Mouse (Mus musculus) heart, postnatal 0 days (tissue): ENCODE data around the gene Gm13199. TPM values are rescaled to one million over a fixed set of nuclear protein-coding genes. Genes with fewer than 3 reads are reported as not detected.

ENCODE experiments used
- ATAC-seq: fragments of 200-750 bp; cut with Nextera tagmentation; 2 replicates; pipeline ENCODE4 v1.8.0; 2017; ENCODE audit warnings: low read depth, moderate number of reproducible peaks, moderate library complexity; ENCODE audit not compliant: insufficient read depth
- DNase-seq: peaks from one replicate; pipeline ENCODE4 v3.0.0-alpha.2; 2016; ENCODE audit warnings: low spot score
- H3K27ac ChIP-seq: fragments of 300-500 bp; sonication (generic); 2 replicates; pipeline ENCODE4 v1.5.1; 2014; ENCODE audit warnings: low read depth, mild to moderate bottlenecking
- H3K27me3 ChIP-seq: fragments of 300-500 bp; sonication (generic); 2 replicates; pipeline ENCODE4 v1.6.1; 2014; ENCODE audit warnings: low read length, mixed read lengths; ENCODE audit not compliant: control insufficient read depth, insufficient read depth
- H3K36me3 ChIP-seq: fragments of 300-500 bp; sonication (generic); replicated peaks from 2 replicates; pipeline ENCODE4 v1.6.1; 2014; ENCODE audit warnings: low read length, mixed read lengths; ENCODE audit not compliant: control insufficient read depth, insufficient read depth
- H3K4me1 ChIP-seq: fragments of 300-500 bp; sonication (generic); 2 replicates; pipeline ENCODE4 v1.6.1; 2014; ENCODE audit warnings: antibody characterized with exemption; ENCODE audit not compliant: control insufficient read depth, insufficient read depth
- H3K4me2 ChIP-seq: fragments of 300-500 bp; sonication (generic); 2 replicates; pipeline ENCODE4 v1.6.1; 2014; ENCODE audit warnings: low read depth, mild to moderate bottlenecking, low read length, moderate library complexity
- H3K4me3 ChIP-seq: fragments of 300-500 bp; sonication (generic); 2 replicates; pipeline ENCODE4 v1.5.1; 2014; ENCODE audit warnings: low read depth, low read length
- H3K9ac ChIP-seq: fragments of 300-500 bp; sonication (generic); replicated peaks from 2 replicates; pipeline ENCODE4 v1.6.1; 2014; ENCODE audit warnings: low read depth, low read length, mixed read lengths
- H3K9me3 ChIP-seq: fragments of 300-500 bp; sonication (generic); replicated peaks from 2 replicates; pipeline ENCODE4 v1.6.1; 2016; ENCODE audit warnings: low read length; ENCODE audit not compliant: control insufficient read depth
- CTCF ChIP-seq: IDR thresholded peaks from 2 replicates; pipeline ENCODE4 v1.5.1; 2016; ENCODE audit warnings: antibody characterized with exemption, control low read depth, low read depth
- EP300 ChIP-seq: IDR thresholded peaks from 2 replicates; pipeline ENCODE4 v1.6.1; 2016; ENCODE audit warnings: antibody characterized with exemption, low read depth
- WGBS: fragments of 180-500 bp; shearing (Covaris S2); extraction: QIAGEN DNeasy Blood & Tissue Kit; methylation state at CpG from one replicate; pipeline ENCODE4 v1.1.7; 2014; 5-methylcytosine and 5-hydroxymethylcytosine counted together
- polyA plus RNA-seq: library from polyadenylated mRNA; unstranded; fragments of >200 nt; fragmentation: Nextera tagmentation; extraction: Ambion mirVana; gene quantifications from 2 replicates; pipeline ENCODE4 v1.2.1, GENCODE M21; 2015
- total RNA-seq: library from RNA; depleted of rRNA; stranded (reverse); fragments of >200 nt; gene quantifications from 2 replicates; pipeline ENCODE4 v1.2.3, GENCODE M21; 2014; ENCODE audit warnings: low replicate concordance; rRNA removed

Gm13199 gene
- total and polyA plus RNA-seq, 2 experiments from 2014 or later: 0.16 to 7.1 TPM

- no peak overlapping the region for H3K4me3 ChIP-seq
Measured at GRCm38 (mm10) chr2:5822449-5822848, 40.3 kb downstream of the Gm13199 start.

GRCm38 (mm10) chr2:5821264-5821663 is 41.5 kb downstream of the Gm13199 start:
- Histone ChIP-seq H3K9ac (no peak overlapping the region), H3K27ac (no peak overlapping the region), H3K36me3 (peaks cover 58% of the 10 kb centered on the region), H3K27me3 (no peaks in the 10 kb centered on the region), H3K4me1 (no peaks in the 10 kb centered on the region), H3K9me3 (no peaks in the 10 kb centered on the region), H3K4me2 (no peak overlapping the region), H3K4me3 (no peak overlapping the region)
- ATAC-seq (no peak), DNase-seq (no peak)
- 63% methylated on average over 10 of the region's 10 CpGs for WGBS
- TF ChIP-seq EP300 (no peak), CTCF (no peak)

More at GRCm38 (mm10) chr2:5822449-5822848, 40.3 kb downstream of the Gm13199 start:
- WGBS: 84% methylated on average over 6 of the region's 6 CpGs
- Histone ChIP-seq H3K9ac (no peak overlapping the region), H3K36me3 (peaks cover 57% of the 10 kb centered on the region), H3K9me3 (no peaks in the 10 kb centered on the region), H3K4me2 (no peak overlapping the region), H3K4me1 (no peaks in the 10 kb centered on the region), H3K27ac (no peak overlapping the region), H3K27me3 (no peaks in the 10 kb centered on the region)
- TF ChIP-seq EP300: no peak
- no peak for TF ChIP-seq CTCF
- ATAC-seq: no peak
- DNase-seq: no peak

Other genes with a start within 250 kb of the Gm13199 start
- gene Camk1d, start 148.4 kb downstream of the Gm13199 start, total RNA-seq: 1.1 and 5.4 TPM in 2 replicates
- 2.2 and 3.0 TPM in 2 replicates for gene Camk1d, start 148.4 kb downstream of the Gm13199 start, polyA plus RNA-seq
- 14.1 and 15.7 TPM in 2 replicates for gene Nudt5, start 17.9 kb downstream of the Gm13199 start, total RNA-seq
- 26.8 and 27.1 TPM in 2 replicates for gene Nudt5, start 17.9 kb downstream of the Gm13199 start, polyA plus RNA-seq
- gene Cdc123, start 17.8 kb downstream of the Gm13199 start, total RNA-seq: 42.1 and 52.6 TPM in 2 replicates
- gene Cdc123, start 17.8 kb downstream of the Gm13199 start, polyA plus RNA-seq: 149 and 161 TPM in 2 replicates
- gene Sec61a2, start 32.5 kb upstream of the Gm13199 start, total RNA-seq: 36.7 and 37.3 TPM in 2 replicates
- gene Sec61a2, start 32.5 kb upstream of the Gm13199 start, polyA plus RNA-seq: 26.4 and 27.8 TPM in 2 replicates
- gene Dhtkd1, start 79.9 kb upstream of the Gm13199 start, total RNA-seq: 1.6 and 2.4 TPM in 2 replicates
- 1.2 and 1.3 TPM in 2 replicates for gene Dhtkd1, start 79.9 kb upstream of the Gm13199 start, polyA plus RNA-seq
- 2.7 and 5.6 TPM in 2 replicates for gene Upf2, start 88.5 kb upstream of the Gm13199 start, total RNA-seq
- 3.5 and 3.6 TPM in 2 replicates for gene Upf2, start 88.5 kb upstream of the Gm13199 start, polyA plus RNA-seq